Mouse (Mus musculus) heart, adult 2 months (tissue): ENCODE measurements around the gene Synpr. TPM values are rescaled to one million over a fixed set of nuclear protein-coding genes. Genes with fewer than 3 reads are reported as not detected.

ENCODE experiments used
- DNase-seq, 2 experiments: peaks; one replicate each; pipeline ENCODE4 v3.0.0; 2021
- H3K27ac ChIP-seq: fragments of 200-600 bp; 2 replicates; pipeline ENCODE4 v1.8.1; 2022
- H3K27me3 ChIP-seq: fragments of 200-500 bp; 2 replicates; pipeline ENCODE4 v1.6.1; 2012; ENCODE audit warnings: mild to moderate bottlenecking, low read length, inconsistent platforms, mixed read lengths; ENCODE audit not compliant: control insufficient read depth, insufficient read depth
- H3K36me3 ChIP-seq: fragments of 200-500 bp; 2 replicates; pipeline ENCODE4 v1.6.1; 2012; ENCODE audit warnings: low read length, inconsistent platforms; ENCODE audit not compliant: control insufficient read depth, insufficient read depth
- H3K4me1 ChIP-seq: fragments of 200-500 bp; 2 replicates; pipeline ENCODE4 v1.6.1; 2011; ENCODE audit warnings: low read length; ENCODE audit not compliant: control insufficient read depth, insufficient read depth
- H3K4me3 ChIP-seq: fragments of 200-600 bp; 2 replicates; pipeline ENCODE4 v1.8.1; 2022
- H3K79me2 ChIP-seq: fragments of 200-500 bp; replicated peaks from 2 replicates; pipeline ENCODE4 v1.6.1; 2012; ENCODE audit warnings: mild to moderate bottlenecking, inconsistent platforms, low read length, moderate library complexity, mixed read lengths; ENCODE audit not compliant: control insufficient read depth, insufficient read depth
- H3K9ac ChIP-seq: fragments of 200-500 bp; 2 replicates; pipeline ENCODE4 v1.6.1; 2012; ENCODE audit warnings: low read depth, mild to moderate bottlenecking, control low read depth, inconsistent platforms, low read length, mixed read lengths
- CTCF ChIP-seq: fragments of 200-600 bp; IDR thresholded peaks from 2 replicates; pipeline ENCODE4 v1.8.1; 2022; ENCODE audit warnings: antibody characterized with exemption, mild to moderate bottlenecking, moderate library complexity
- EP300 ChIP-seq: fragments of 200-500 bp; IDR thresholded peaks from 2 replicates; pipeline ENCODE4 v1.6.1; 2011; ENCODE audit warnings: low read depth, low read length, control low read depth; ENCODE audit not compliant: insufficient read depth
- POLR2A ChIP-seq: fragments of 200-500 bp; IDR thresholded peaks from 2 replicates; pipeline ENCODE4 v1.6.1; 2011; ENCODE audit warnings: mild to moderate bottlenecking, low read depth, low read length, control low read depth; ENCODE audit not compliant: insufficient read depth
- WGBS: fragments of 180-500 bp; shearing (Covaris S2); methylation state at CpG from one replicate; pipeline ENCODE4 v1.1.7; 2018; 5-methylcytosine and 5-hydroxymethylcytosine counted together
- intact Hi-C: fragments of 180-260 bp; cut with DNase I; formaldehyde crosslinking; loops from one replicate; pipeline ENCODE4 v1.15.1; 2025
- polyA plus RNA-seq: library from polyadenylated mRNA; depleted of rRNA; stranded (reverse); fragments of >200 nt; gene quantifications from 2 replicates; pipeline ENCODE4 v1.2.3, GENCODE M21; 2012
- total RNA-seq, 2 experiments: library from RNA; stranded (reverse); gene quantifications; 2 replicates each; pipeline ENCODE4 v1.2.3; 2021

Synpr gene
- total and polyA plus RNA-seq, 3 experiments, result 0.26 to 0.34 TPM; not detected in 1

DNA sequence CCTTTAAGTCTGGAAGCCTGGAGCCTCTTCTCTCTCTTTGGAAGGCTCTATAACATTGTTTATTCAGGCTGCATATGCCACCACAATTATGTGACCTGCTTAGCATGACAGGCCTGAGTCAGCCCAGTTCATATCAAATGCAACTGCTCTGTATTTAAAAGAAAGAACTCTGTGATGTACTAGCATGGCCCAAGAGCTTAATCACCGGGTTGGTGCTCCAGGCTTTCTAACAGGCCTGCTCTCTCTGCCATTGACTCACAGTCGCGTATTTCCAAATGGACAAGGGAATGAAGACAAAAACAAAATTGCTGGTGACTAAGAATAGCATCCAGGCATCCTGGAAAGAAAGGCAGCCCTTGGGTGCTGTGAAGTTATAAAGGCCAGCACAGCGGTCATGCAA, 56.1 kb downstream of the Synpr start:
- Histone ChIP-seq H3K36me3 (no peaks in the 10 kb centered on the region), H3K79me2 (no peaks in the 10 kb centered on the region), H3K4me3 (no peak overlapping the region), H3K4me1 (no peaks in the 10 kb centered on the region), H3K9ac (no peak overlapping the region), H3K27ac (no peak overlapping the region), H3K27me3 (no peaks in the 10 kb centered on the region)
- intact Hi-C loops, result no loop called here
- no peak for DNase-seq
- WGBS, result 82% methylated on average over 4 of the region's 4 CpGs
- TF ChIP-seq CTCF (no peak), POLR2A (no peak), EP300 (no peak)

DNA sequence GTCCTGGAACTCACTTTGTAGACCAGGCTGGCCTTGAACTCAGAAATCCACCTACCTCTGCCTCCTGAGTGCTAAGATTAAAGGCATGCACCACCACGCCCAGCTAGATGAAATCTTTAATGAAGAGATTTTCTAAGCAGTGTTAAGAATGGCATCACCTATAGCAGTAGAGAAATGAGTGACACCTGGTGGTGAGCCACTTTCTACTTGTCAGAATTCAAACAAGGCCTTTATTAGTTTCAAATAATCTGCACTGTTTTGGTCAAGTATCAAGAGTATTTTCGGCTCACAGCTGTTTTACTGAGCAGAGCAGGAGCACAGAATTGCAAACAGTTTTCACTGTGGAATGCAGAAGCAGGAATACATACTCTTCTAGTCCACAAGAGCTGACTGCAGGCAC, 59.7 kb downstream of the Synpr start:
- no peak for TF ChIP-seq POLR2A
- TF ChIP-seq CTCF, result 0 out of 2 replicates have a peak, but pooled peaks have one; percentile 6
- DNase-seq, result no peak
- Histone ChIP-seq H3K36me3 (no peaks in the 10 kb centered on the region), H3K9ac (no peak overlapping the region), H3K27me3 (no peaks in the 10 kb centered on the region), H3K4me3 (no peak overlapping the region), H3K4me1 (peaks cover 2% of the 10 kb centered on the region; the same call in 1 of the 2 replicates), H3K79me2 (no peaks in the 10 kb centered on the region), H3K27ac (no peak overlapping the region)
- intact Hi-C loops, result no loop called here
- WGBS, result 46% methylated on average over 2 of the region's 2 CpGs

DNA sequence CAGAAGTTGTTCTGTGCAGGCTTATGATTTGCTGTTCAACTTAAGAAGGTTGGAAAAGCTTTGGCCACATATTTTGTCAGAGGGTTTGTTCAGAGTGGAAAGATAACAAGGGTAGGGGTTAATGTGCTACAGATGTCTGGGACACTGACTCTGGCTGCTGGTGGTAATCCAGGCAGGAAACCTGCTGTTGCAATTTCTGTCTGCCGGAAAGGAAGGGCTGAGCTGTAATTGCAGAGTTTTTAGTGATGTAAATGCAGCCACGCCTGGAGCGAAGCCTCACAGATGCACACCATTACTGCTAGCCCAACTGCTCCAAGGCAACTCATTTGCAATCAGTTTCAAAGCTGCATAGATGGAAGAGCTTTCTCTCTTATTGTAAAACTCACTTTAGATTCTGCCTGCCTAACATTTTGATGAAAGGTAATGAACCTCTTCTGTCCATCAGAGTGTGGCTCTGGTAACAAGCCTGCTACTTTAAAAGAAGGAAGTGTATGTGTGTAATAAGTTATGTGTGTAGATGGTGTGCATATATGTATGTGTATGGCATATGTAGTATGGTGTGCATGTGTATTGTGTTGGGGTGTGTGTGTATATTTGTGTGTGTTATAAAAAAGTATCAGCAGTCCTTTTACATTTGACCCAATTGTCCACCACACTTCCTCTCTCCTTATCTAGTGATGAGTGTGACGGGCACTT, 64.7 kb downstream of the Synpr start:
- Histone ChIP-seq H3K4me3 (no peak overlapping the region), H3K27me3 (no peaks in the 10 kb centered on the region), H3K4me1 (peaks cover 2% of the 10 kb centered on the region; the same call in 1 of the 2 replicates), H3K79me2 (no peaks in the 10 kb centered on the region), H3K9ac (no peak overlapping the region), H3K27ac (no peak overlapping the region), H3K36me3 (no peaks in the 10 kb centered on the region)
- peak in 1 of 2 experiments; percentile 9 for DNase-seq
- 15% methylated on average over 4 of the region's 4 CpGs for WGBS
- TF ChIP-seq CTCF, result no peak
- no peak for TF ChIP-seq EP300
- TF ChIP-seq POLR2A, result no peak
- intact Hi-C loops, result no loop called here

DNA sequence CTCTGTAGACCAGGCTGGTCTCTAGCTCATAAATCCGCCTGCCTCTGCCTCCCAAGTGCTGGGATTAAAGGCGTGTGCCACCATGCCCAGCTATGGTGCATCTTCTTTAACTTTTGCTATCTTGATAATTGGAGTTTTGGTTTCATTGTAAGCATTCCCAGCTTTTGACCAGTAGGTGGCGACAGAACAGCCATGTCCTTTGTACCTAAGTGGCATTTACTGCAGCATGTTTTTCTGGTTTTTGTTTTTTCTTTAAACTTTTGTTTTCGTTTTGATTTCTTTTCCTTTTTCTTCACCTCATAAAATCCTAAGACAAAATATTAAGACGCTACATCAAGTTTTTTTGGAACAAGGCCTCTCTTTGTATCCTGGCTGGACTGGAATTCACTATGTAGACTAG, 69.6 kb downstream of the Synpr start:
- Histone ChIP-seq H3K79me2 (no peaks in the 10 kb centered on the region), H3K36me3 (no peaks in the 10 kb centered on the region), H3K9ac (no peak overlapping the region), H3K4me3 (no peak overlapping the region), H3K4me1 (peaks cover 1% of the 10 kb centered on the region; the same call in 1 of the 2 replicates), H3K27ac (no peak overlapping the region), H3K27me3 (no peaks in the 10 kb centered on the region)
- WGBS, result 18% methylated on average over 5 of the region's 5 CpGs
- intact Hi-C loops, result loop anchor here (10.0 kb wide), 1 partner anchor 741 kb away; no protein-coding TSS in a partner anchor
- DNase-seq, result no peak
- TF ChIP-seq CTCF, result peak; percentile 84
- TF ChIP-seq POLR2A, result no peak

DNA sequence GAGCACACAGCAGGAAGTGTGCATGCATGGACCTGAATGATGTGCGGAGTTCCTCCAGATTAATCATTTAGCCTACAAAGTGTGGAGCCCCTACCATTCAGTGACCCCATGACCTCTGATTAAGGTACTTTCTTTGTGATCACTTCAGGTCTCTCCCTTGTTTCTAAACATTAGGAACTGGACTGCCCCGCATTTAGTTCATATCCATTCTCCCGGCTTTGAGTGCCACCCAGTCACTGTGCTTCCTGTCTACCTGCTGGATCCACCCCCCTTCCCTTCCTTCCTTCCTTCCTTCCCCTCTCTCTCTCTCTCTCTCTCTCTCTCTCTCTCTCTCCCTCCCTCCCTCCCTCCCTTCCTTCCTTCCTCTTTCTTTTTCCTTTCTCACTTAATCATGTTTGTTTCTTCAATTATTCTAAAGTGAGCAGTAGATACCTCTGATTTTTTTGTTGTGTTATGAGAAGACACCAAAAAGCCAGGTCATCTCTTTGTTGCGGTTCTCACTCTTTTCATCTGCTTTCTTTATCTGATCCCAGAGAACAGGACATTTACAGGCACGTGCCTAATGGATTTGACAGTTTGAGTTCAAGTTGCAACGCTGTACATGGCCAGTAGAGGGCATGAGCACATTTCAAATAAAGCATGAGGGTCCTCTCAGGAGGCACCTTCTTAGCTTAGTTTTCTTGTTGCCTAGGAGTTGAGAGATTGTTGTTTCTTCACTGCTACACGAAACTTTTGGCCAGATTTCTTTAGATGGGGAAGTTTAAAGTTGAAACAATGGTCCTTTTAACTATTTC, 71.2 kb downstream of the Synpr start:
- WGBS, result 14% methylated on average over 7 of the region's 7 CpGs
- no peaks in the 10 kb centered on the region for H3K27me3 ChIP-seq
- intact Hi-C loops, result loop anchor here (5.0 to 10.0 kb wide), 3 partner anchors 547 to 739 kb away; no protein-coding TSS in a partner anchor
- H3K79me2 ChIP-seq, result no peaks in the 10 kb centered on the region
- H3K36me3 ChIP-seq, result no peaks in the 10 kb centered on the region
- no peak overlapping the region for H3K9ac ChIP-seq
- H3K4me1 ChIP-seq, result no peaks in the 10 kb centered on the region
- peak; percentile 14 to 28 for DNase-seq
- TF ChIP-seq POLR2A, result no peak
- no peak for TF ChIP-seq EP300
- peak; percentile 84 for TF ChIP-seq CTCF
- H3K27ac ChIP-seq, result no peak overlapping the region
- H3K4me3 ChIP-seq, result no peak overlapping the region

DNA sequence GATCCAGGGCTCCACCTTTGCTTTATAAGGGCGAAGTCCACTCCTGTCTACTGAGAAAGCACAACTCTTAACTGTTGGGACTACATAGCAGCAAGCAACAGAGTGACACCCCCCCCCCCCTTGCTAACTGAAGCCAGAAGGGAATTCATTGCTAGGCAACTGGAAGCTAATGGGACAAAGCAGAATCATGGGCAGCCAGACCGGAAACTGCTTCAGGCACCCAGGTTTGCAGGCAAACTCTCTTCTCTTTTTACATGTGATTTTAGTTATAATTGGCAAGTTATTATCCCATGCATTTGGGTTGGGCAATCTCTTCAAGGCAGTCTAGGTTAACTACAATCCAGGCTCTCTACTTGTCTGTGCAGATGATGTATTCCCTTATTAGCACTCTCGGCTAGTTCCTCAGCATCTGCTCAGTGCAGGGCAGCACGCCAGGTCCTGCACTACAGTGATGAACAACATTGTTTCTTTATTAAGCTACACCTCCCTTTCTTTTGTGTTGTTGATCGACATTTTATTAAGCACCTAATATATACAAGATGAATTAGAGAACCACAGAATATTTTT, 72.6 kb downstream of the Synpr start:
- Histone ChIP-seq H3K79me2 (no peaks in the 10 kb centered on the region), H3K36me3 (no peaks in the 10 kb centered on the region), H3K4me3 (no peak overlapping the region), H3K27ac (no peak overlapping the region), H3K27me3 (no peaks in the 10 kb centered on the region), H3K9ac (no peak overlapping the region), H3K4me1 (no peaks in the 10 kb centered on the region)
- TF ChIP-seq EP300, result no peak
- no peak for TF ChIP-seq CTCF
- no peak for TF ChIP-seq POLR2A
- DNase-seq, result no peak
- WGBS, result 58% methylated on average over 5 of the region's 5 CpGs
- intact Hi-C loops, result loop anchor here (5.0 to 10.0 kb wide), 3 partner anchors 545 to 738 kb away; no protein-coding TSS in a partner anchor
